Comparison of ENCODE assay signal across 7 mouse cellular contexts in the genomic region with DNA sequence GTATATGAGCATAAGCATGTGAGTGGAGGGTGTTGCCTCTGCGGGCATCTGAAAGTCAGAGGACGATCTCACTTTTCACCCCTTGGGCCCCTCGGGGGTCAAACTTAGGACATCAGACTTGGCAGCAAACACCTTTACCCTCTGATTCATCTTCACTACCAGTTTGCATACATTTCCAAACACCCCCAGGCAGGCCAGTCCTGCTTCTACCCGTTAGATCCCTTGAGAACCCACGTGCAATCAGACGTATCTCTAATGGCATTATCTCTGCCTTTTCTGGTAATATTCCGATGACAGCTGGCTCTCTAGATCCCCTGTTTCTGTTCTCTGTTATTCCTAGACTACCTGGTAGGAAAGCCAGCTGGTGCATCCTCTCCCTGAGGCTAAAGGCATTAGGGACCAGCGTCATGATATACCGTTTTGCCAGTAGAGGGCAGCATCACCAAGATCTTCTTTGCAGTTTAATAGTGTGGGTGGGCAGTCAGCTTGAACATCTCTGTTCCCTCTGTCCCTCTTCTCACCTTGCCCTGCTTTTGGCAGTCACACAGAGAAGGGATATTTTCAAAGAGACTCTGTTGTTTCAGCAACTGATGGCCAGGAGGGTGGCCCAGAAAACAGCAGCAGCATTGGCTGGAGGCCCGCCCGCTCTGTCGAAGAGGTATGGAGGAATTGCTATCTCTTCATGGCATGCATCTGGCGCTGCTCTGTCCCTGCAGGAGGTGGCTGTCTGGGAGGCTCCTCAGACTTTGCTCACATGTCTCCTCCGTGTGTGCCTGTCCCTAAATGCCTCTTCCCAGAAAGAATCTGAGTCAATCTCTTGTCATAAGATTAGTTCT.
DNase-seq lines count a peak whose midpoint lies in the region; ATAC-seq and TF ChIP-seq lines count a peak whose summit lies in the region.

No protein-coding gene starts in this region.

- 39% methylated on average over 14 of the region's 14 CpGs for WGBS in embryonic facial prominence, embryonic 15.5 days
- 34% methylated on average over 14 of the region's 14 CpGs for WGBS in heart, embryonic 16.5 days

- TF ChIP-seq CTCF in layer of hippocampus, adult 2 months (conservative IDR thresholded peaks at IDR 0.05) = peak; percentile 91

- H3K4me2 ChIP-seq in embryonic facial prominence, embryonic 15.5 days (replicated peaks) = 0 out of 2 replicates have a peak overlapping the region, but pooled peaks have one; percentile 25
- H3K4me2 ChIP-seq in heart, embryonic 16.5 days (ENCODE audit: low read depth, low read length) = peak overlapping the region; percentile 7; the same call in 1 of the 2 replicates

- H3K27ac ChIP-seq in embryonic facial prominence, embryonic 15.5 days (replicated peaks) = no peak overlapping the region
- no peak overlapping the region for H3K27ac ChIP-seq in heart, embryonic 16.5 days (ENCODE audit: low read length)
- H3K27ac ChIP-seq in layer of hippocampus, adult 2 months = peak overlapping the region; percentile 73

- no peaks in the 10 kb centered on the region for H3K4me1 ChIP-seq in embryonic facial prominence, embryonic 15.5 days
- peaks cover 10% of the 10 kb centered on the region for H3K4me1 ChIP-seq in heart, embryonic 16.5 days (ENCODE audit: control insufficient read depth, insufficient read depth, low read length)

- peak; percentile 68 for DNase-seq in MN1 (ENCODE audit: low spot score)
- peak; percentile 87 for DNase-seq in brain, adult 2 months (ENCODE audit: low read depth, low spot score)
- DNase-seq in layer of hippocampus, adult 2 months (ENCODE audit: low spot score in 2 of 2) = peak; percentile 75 to 88
- peak; percentile 72 for DNase-seq in lung, postnatal 10 days
- DNase-seq in right cerebral cortex, postnatal 10 days (ENCODE audit: low spot score in 2 of 2) = peak; percentile 81 to 85

- H3K9ac ChIP-seq in embryonic facial prominence, embryonic 15.5 days = no peak overlapping the region
- no peak overlapping the region for H3K9ac ChIP-seq in heart, embryonic 16.5 days (ENCODE audit: low read length)

- H3K4me3 ChIP-seq in embryonic facial prominence, embryonic 15.5 days (replicated peaks) = no peak overlapping the region
- H3K4me3 ChIP-seq in heart, embryonic 16.5 days (ENCODE audit: low read length) = no peak overlapping the region
- peak overlapping the region; percentile 46 for H3K4me3 ChIP-seq in layer of hippocampus, adult 2 months

- ATAC-seq in embryonic facial prominence, embryonic 15.5 days (ENCODE audit: insufficient number of reproducible peaks, low FRiP score, low TSS enrichment, low read depth) = no peak
- peak; percentile 52; the same call in 1 of the 2 replicates for ATAC-seq in heart, embryonic 16.5 days (replicated peaks; ENCODE audit: extremely low read depth, insufficient read depth, low FRiP score)

- H3K9me3 ChIP-seq in embryonic facial prominence, embryonic 15.5 days (replicated peaks) = no peaks in the 10 kb centered on the region
- H3K9me3 ChIP-seq in heart, embryonic 16.5 days (replicated peaks; ENCODE audit: control insufficient read depth, low read length) = no peaks in the 10 kb centered on the region

- H3K27me3 ChIP-seq in embryonic facial prominence, embryonic 15.5 days = peaks cover 4% of the 10 kb centered on the region; the same call in 1 of the 2 replicates
- no peaks in the 10 kb centered on the region for H3K27me3 ChIP-seq in heart, embryonic 16.5 days (ENCODE audit: control insufficient read depth, insufficient read depth, low read length)

- no peaks in the 10 kb centered on the region for H3K36me3 ChIP-seq in embryonic facial prominence, embryonic 15.5 days
- no peaks in the 10 kb centered on the region for H3K36me3 ChIP-seq in heart, embryonic 16.5 days (ENCODE audit: control insufficient read depth, insufficient read depth)
